Mouse (Mus musculus) forebrain, postnatal 0 days (tissue): ENCODE measurements around the gene Sacs. TPM values are rescaled to one million over a fixed set of nuclear protein-coding genes. Genes with fewer than 3 reads are reported as not detected.
"Not testable (repeated sequence)": the region's sequence is repeated elsewhere in the genome, so short reads cannot be mapped to it uniquely, and the experiment has no call there.

Experiments used
- ATAC-seq: fragments of 200-750 bp; cut with Nextera tagmentation; 2 replicates; pipeline ENCODE4 v1.8.0; 2017; ENCODE audit warnings: mild to moderate bottlenecking, moderate library complexity
- DNase-seq: peaks from one replicate; pipeline ENCODE4 v3.0.0-alpha.2; 2015
- H3K27ac ChIP-seq: fragments of 300-500 bp; sonication (generic); 2 replicates; pipeline ENCODE4 v1.5.1; 2014; ENCODE audit warnings: low read depth, mild to moderate bottlenecking, antibody characterized with exemption, low read length, moderate library complexity, mixed read lengths
- H3K27me3 ChIP-seq: fragments of 300-500 bp; sonication (generic); 2 replicates; pipeline ENCODE4 v1.6.1; 2014; ENCODE audit warnings: mild to moderate bottlenecking, low read length, mixed read lengths; ENCODE audit not compliant: insufficient read depth
- H3K36me3 ChIP-seq: fragments of 300-500 bp; sonication (generic); 2 replicates; pipeline ENCODE4 v1.6.1; 2014; ENCODE audit warnings: mild to moderate bottlenecking, moderate library complexity; ENCODE audit not compliant: insufficient read depth
- H3K4me1 ChIP-seq: fragments of 300-500 bp; sonication (generic); 2 replicates; pipeline ENCODE4 v1.6.1; 2014; ENCODE audit warnings: antibody characterized with exemption; ENCODE audit not compliant: insufficient read depth
- H3K4me2 ChIP-seq: fragments of 300-500 bp; sonication (generic); 2 replicates; pipeline ENCODE4 v1.6.1; 2014; ENCODE audit warnings: low read depth, mild to moderate bottlenecking, moderate library complexity
- H3K4me3 ChIP-seq: fragments of 300-500 bp; sonication (generic); 2 replicates; pipeline ENCODE4 v1.5.1; 2014; ENCODE audit warnings: low read depth, low read length, mixed read lengths
- H3K9ac ChIP-seq: fragments of 300-500 bp; sonication (generic); 2 replicates; pipeline ENCODE4 v1.6.1; 2014; ENCODE audit warnings: mild to moderate bottlenecking
- H3K9me3 ChIP-seq: fragments of 300-500 bp; sonication (generic); 2 replicates; pipeline ENCODE4 v1.6.1; 2016; ENCODE audit warnings: low read length
- CTCF ChIP-seq: sonication (generic); IDR thresholded peaks from 2 replicates; pipeline ENCODE4 v1.5.1; 2016; ENCODE audit warnings: antibody characterized with exemption, control low read depth, low read depth
- WGBS: fragments of 180-500 bp; shearing (Covaris S2); extraction: QIAGEN DNeasy Blood & Tissue Kit; methylation state at CpG from one replicate; pipeline ENCODE4 v1.1.7; 2014; 5-methylcytosine and 5-hydroxymethylcytosine counted together
- polyA plus RNA-seq: library from polyadenylated mRNA; unstranded; fragments of >200 nt; fragmentation: Nextera tagmentation; extraction: Ambion mirVana; gene quantifications from 2 replicates; pipeline ENCODE4 v1.2.1, GENCODE M21; 2015
- total RNA-seq: library from RNA; depleted of rRNA; stranded (reverse); fragments of >200 nt; gene quantifications from 2 replicates; pipeline ENCODE4 v1.2.3, GENCODE M21; 2014

The Sacs gene
- total and polyA plus RNA-seq, 2 experiments from 2014 or later, result 5.3 to 38.3 TPM

GRCm38 (mm10) chr14:61137410-61137809, 847 bp upstream of the Sacs start:
- ATAC-seq, result no peak
- TF ChIP-seq CTCF, result no peak
- no peak overlapping the region for H3K27ac ChIP-seq
- 79% methylated on average over 5 of the region's 5 CpGs for WGBS
- H3K4me2 ChIP-seq, result no peak overlapping the region
- no peak for DNase-seq
- no peaks in the 10 kb centered on the region for H3K9me3 ChIP-seq
- H3K4me3 ChIP-seq, result no peak overlapping the region
- no peaks in the 10 kb centered on the region for H3K27me3 ChIP-seq
- no peak overlapping the region for H3K9ac ChIP-seq
- H3K4me1 ChIP-seq, result peaks cover 4% of the 10 kb centered on the region; the same call in 1 of the 2 replicates
- H3K36me3 ChIP-seq, result no peaks in the 10 kb centered on the region

- H3K4me1 ChIP-seq, result peaks cover 8% of the 10 kb centered on the region
- H3K27ac ChIP-seq, result peak overlapping the region; percentile 62; the same call in 1 of the 2 replicates
- no peak for TF ChIP-seq CTCF
- H3K27me3 ChIP-seq, result no peaks in the 10 kb centered on the region
- peak overlapping the region; percentile 71 for H3K4me3 ChIP-seq
- peak overlapping the region; percentile 82 for H3K9ac ChIP-seq
- H3K4me2 ChIP-seq, result peak overlapping the region; percentile 71
- DNase-seq, result no peak
- 14% methylated on average over 8 of the region's 8 CpGs for WGBS
- no peaks in the 10 kb centered on the region for H3K36me3 ChIP-seq
- H3K9me3 ChIP-seq, result no peaks in the 10 kb centered on the region
- ATAC-seq, result no peak
These were observed 440 bp downstream of the Sacs start for GRCm38 (mm10) chr14:61138727-61139067.

- Histone ChIP-seq H3K4me2 (no peak overlapping the region), H3K4me3 (no peak overlapping the region), H3K9me3 (no peaks in the 10 kb centered on the region), H3K36me3 (no peaks in the 10 kb centered on the region), H3K4me1 (peaks cover 8% of the 10 kb centered on the region), H3K9ac (no peak overlapping the region), H3K27ac (no peak overlapping the region), H3K27me3 (no peaks in the 10 kb centered on the region)
- 54% methylated on average over 8 of the region's 8 CpGs for WGBS
- DNase-seq (no peak), ATAC-seq (no peak)
- TF ChIP-seq CTCF, result no peak
These were observed 5.1 kb downstream of the Sacs start for GRCm38 (mm10) chr14:61143358-61143757.

GRCm38 (mm10) chr14:61143869-61144268, 5.6 kb downstream of the Sacs start:
- DNase-seq (peak; percentile 41), ATAC-seq (peak; percentile 38; the same call in 1 of the 2 replicates)
- 32% methylated on average over 11 of the region's 11 CpGs for WGBS
- Histone ChIP-seq H3K4me3 (no peak overlapping the region), H3K9me3 (no peaks in the 10 kb centered on the region), H3K27ac (no peak overlapping the region), H3K36me3 (no peaks in the 10 kb centered on the region), H3K4me1 (peaks cover 8% of the 10 kb centered on the region), H3K4me2 (no peak overlapping the region), H3K27me3 (no peaks in the 10 kb centered on the region), H3K9ac (no peak overlapping the region)
- peak; percentile 63 for TF ChIP-seq CTCF

DNA sequence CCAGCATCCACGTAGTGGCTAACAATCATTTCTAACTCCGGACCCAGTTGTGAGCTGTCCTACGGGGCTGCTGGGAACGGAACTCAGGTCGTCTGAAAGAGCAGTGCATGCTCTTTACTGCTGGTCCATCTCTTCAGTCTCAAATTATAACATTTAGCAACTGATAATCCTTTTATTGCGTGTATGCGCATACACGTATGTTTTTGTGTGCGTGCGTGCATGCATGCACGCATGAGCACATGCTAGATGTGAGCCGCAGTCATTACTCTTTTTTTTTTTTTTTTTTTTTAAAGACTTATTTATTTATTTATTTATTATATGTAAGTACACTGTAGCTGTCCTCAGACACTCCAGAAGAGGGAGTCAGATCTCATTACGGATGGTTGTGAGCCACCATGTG, 12.2 kb downstream of the Sacs start:
- H3K27me3 ChIP-seq, DNase-seq, H3K9ac ChIP-seq, ATAC-seq, H3K4me3 ChIP-seq, H3K36me3 ChIP-seq, H3K4me1 ChIP-seq, H3K9me3 ChIP-seq, H3K4me2 ChIP-seq, H3K27ac ChIP-seq: not testable (repeated sequence)
- 96% methylated on average over 12 of the region's 13 CpGs for WGBS

DNA sequence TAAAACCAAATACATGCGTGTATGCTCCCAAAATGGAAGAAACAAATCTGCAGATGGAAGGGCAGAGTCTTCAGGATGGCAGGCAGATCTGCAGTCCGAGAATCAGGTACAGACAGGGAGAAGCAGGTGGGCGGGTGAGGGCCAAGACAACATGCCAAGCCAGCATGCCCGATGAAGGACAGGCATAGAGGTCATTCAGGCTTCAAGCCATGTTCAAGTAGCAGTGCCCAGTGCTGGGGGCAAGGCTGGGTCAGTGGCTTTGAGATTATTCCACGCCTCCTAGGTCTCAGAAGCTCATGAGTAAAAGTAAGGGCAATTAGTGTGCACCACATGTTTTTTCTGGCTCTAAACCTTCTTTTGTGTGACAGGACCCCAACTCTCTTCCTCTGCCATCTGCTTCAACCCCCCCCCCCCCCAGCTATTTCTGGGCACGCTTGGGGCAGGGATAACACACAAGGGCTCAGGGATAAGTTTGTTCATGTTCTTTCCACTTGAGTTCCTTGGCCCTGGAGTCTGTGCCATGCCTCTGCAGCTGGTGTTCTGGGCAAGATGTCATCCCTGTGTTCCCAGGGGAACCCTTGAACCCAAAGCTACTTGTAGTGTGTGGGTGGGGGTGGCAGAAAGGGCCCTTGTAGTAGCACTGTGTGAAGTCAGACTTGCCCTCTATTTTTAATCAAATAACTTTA, 16.8 kb downstream of the Sacs start:
- Histone ChIP-seq H3K27me3 (no peaks in the 10 kb centered on the region), H3K9me3 (no peaks in the 10 kb centered on the region), H3K4me3 (no peak overlapping the region), H3K9ac (no peak overlapping the region), H3K4me1 (no peaks in the 10 kb centered on the region), H3K36me3 (no peaks in the 10 kb centered on the region), H3K27ac (no peak overlapping the region), H3K4me2 (no peak overlapping the region)
- ATAC-seq (peak; percentile 64), DNase-seq (no peak)
- 63% methylated on average over 6 of the region's 6 CpGs for WGBS
- TF ChIP-seq CTCF, result no peak

DNA sequence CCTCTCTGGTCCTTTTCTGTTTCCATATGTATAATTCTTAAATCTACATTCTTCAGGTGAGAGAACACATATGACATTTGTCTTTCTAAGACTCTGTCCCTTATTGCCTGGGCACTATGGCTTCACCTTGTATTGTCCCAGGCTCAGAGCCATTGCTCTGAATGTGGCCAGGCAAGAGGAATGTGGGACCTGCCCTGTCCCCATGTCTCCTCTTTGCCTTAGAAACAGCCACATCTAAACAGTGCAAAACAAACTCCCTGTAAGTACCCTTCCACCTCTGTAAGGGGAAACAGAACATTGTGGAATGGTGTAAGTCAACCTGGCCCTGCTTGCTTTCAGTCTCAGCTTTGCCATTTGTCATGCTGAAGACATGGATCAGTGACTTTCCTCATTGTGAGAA, 17.4 kb downstream of the Sacs start:
- DNase-seq, result no peak
- H3K9ac ChIP-seq, result no peak overlapping the region
- H3K27ac ChIP-seq, result no peak overlapping the region
- no peak for ATAC-seq
- no peaks in the 10 kb centered on the region for H3K9me3 ChIP-seq
- H3K36me3 ChIP-seq, result no peaks in the 10 kb centered on the region
- no peaks in the 10 kb centered on the region for H3K4me1 ChIP-seq
- H3K4me3 ChIP-seq, result no peak overlapping the region
- no peak for TF ChIP-seq CTCF
- H3K4me2 ChIP-seq, result no peak overlapping the region
- H3K27me3 ChIP-seq, result no peaks in the 10 kb centered on the region

DNA sequence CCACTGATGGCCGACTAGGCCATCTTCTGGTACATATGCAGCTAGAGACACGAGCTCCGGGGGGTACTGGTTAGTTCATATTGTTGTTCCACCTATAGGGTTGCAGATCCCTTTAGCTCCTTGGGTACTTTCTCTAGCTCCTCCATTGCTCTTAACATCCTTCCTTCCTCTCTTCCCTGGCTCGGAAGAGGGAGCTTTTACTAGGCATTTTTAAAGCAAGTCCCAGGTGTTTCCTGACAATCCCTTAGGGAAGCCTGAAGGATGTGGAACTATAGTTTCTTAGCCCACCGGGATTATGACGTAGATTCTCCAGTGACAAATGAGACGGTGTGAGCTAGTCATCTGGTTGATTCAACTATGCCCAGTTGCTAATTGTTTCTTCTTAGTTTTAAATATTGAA, 19.2 kb downstream of the Sacs start:
- 89% methylated on average over 4 of the region's 7 CpGs for WGBS
- H3K4me1 ChIP-seq, H3K27ac ChIP-seq, H3K4me2 ChIP-seq, H3K9ac ChIP-seq, DNase-seq, H3K9me3 ChIP-seq, H3K36me3 ChIP-seq, ATAC-seq, H3K4me3 ChIP-seq, H3K27me3 ChIP-seq: not testable (repeated sequence)
